Mouse (Mus musculus) lung, adult 2 months (tissue): Measurements from ENCODE around the gene Slc39a1. TPM values are rescaled to one million over a fixed set of nuclear protein-coding genes. Genes with fewer than 3 reads are reported as not detected.

Experiments used
- DNase-seq: peaks from one replicate; pipeline ENCODE4 v3.0.0; 2022
- H3K4me1 ChIP-seq: fragments of 200-500 bp; 2 replicates; pipeline ENCODE4 v1.6.1; 2011; ENCODE audit warnings: low read length; ENCODE audit not compliant: control insufficient read depth, insufficient read depth
- H3K4me3 ChIP-seq: fragments of 200-500 bp; replicated peaks from 2 replicates; pipeline ENCODE3; 2011; ENCODE audit warnings: low read depth, mild to moderate bottlenecking, control low read depth, low read length; ENCODE audit errors: extremely low read depth
- CTCF ChIP-seq: fragments of 200-500 bp; IDR thresholded peaks from 2 replicates; pipeline ENCODE4 v1.5.1; 2011; ENCODE audit warnings: mild to moderate bottlenecking, low read length, control low read depth; ENCODE audit not compliant: insufficient read depth
- POLR2A ChIP-seq: fragments of 200-500 bp; IDR thresholded peaks from 2 replicates; pipeline ENCODE4 v1.6.1; 2011; ENCODE audit warnings: low read depth, mild to moderate bottlenecking, control low read depth, low read length, borderline replicate concordance; ENCODE audit errors: extremely low read depth
- WGBS: fragments of 180-500 bp; shearing (Covaris S2); methylation state at CpG from one replicate; pipeline ENCODE4 v1.1.7; 2018; 5-methylcytosine and 5-hydroxymethylcytosine counted together
- polyA plus RNA-seq: library from polyadenylated mRNA; depleted of rRNA; stranded (reverse); fragments of >200 nt; gene quantifications from 2 replicates; pipeline ENCODE4 v1.2.3, GENCODE M21; 2012; rRNA removed

Slc39a1 gene
- 72.8 and 83.7 TPM in 2 replicates for polyA plus RNA-seq

DNA sequence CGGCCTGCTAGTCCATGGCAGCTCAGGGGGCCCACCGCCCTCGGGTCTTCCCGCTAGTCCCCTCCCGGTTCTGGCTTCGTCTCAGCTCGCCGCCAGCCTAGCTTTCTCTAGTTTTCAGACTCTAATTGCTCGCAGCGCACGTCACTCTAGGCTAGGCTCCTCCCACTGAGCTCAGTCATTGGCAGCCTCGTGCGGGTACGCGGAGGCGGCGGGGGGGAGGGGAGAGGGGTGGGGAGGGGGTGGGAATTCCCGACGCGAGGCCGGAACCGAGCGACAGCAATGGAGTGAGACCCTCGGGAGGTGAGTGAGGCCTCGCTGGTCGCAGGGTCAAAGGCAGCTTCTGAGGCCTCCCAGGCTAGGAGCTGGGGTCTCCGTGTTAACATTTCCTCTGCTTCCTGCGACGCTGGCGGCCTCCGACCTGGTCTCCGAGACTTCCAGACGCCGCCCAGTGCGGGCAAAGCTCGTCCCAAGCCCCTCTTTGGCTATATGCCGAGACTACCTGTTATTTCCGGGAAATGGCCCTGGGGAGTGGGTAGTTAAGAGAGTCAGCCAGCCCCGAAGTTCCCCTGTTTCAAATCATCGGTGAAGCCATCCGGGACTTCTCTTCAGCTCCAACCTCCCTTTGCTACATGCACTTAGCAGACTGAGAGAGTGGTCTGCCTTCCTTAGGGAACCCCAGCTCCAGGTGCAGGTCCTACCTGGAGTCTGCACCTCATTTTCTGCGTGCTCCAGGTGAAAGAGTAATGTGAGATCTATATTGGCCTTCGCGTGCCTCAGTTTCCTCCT lies at the start of gene Slc39a1:
Gene Slc39a1, plus strand, starts transcription at position 213 of the 786 bp plus-strand sequence.
- Histone ChIP-seq H3K4me1 (peaks cover 4% of the 10 kb centered on the region), H3K4me3 (peak within 1 kb of the TSS; percentile 92)
- TF ChIP-seq POLR2A (peak; percentile 53; the same call in 1 of the 2 replicates), CTCF (no peak)
- WGBS, result under 1% methylated on average over 44 of the region's 44 CpGs
- DNase-seq, result peak; percentile 91

GRCm38 (mm10) chr3:90202884-90203283 lies 45.1 kb upstream of the Slc39a1 start:
- no peak for DNase-seq
- 57% methylated on average over 1 of the region's 1 CpGs for WGBS

DNA sequence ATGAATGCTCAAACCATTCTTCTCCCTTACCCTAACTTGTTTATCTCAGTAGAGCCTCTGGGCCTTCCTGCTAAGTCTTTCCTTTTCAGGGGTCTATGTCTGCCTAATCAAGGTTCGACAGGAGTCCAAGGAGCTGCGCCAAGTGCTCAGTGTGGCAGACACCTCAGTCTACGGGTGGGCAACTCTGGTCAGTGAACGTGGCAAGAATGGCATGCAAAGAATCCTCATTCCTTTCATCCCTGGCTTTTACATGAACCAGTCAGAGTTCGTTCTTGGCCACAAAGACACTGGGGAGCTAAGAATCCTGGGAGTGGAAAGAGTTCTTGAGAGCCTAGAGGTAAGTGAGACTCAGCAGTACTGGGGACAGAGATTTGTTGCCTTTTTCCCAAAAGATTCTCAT lies 44.4 kb upstream of the Slc39a1 start:
- 54% methylated on average over 5 of the region's 5 CpGs for WGBS
- no peak overlapping the region for H3K4me3 ChIP-seq
- peaks cover 2% of the 10 kb centered on the region; the same call in 1 of the 2 replicates for H3K4me1 ChIP-seq
- TF ChIP-seq CTCF, result no peak
- TF ChIP-seq POLR2A, result no peak
- DNase-seq, result no peak

More at GRCm38 (mm10) chr3:90202884-90203283, 45.1 kb upstream of the Slc39a1 start:
- TF ChIP-seq POLR2A (no peak), CTCF (no peak)
- no peak overlapping the region for H3K4me3 ChIP-seq
- no peaks in the 10 kb centered on the region for H3K4me1 ChIP-seq

DNA sequence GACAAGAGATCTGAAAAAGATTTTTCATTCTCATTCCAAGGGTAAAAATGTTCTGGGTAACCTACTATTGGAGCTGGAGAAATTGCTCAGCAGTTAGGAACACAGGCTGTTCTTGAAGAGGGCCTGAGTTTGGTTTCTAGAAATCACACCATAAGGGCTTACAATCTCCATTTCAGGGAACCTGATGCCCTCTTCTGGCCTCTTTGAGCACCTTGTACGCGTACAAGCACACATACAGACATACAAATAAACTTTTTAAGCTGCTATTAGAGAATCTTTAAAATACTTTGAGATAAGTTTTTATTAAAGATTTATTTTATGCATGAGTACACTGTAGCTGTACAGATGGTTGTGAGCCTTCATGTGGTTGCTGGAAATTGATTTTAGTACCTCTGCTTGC lies 43.4 kb upstream of the Slc39a1 start:
- 94% methylated on average over 2 of the region's 2 CpGs for WGBS
- TF ChIP-seq POLR2A, result no peak
- no peak for TF ChIP-seq CTCF
- H3K4me3 ChIP-seq, result no peak overlapping the region
- peaks cover 2% of the 10 kb centered on the region; the same call in 1 of the 2 replicates for H3K4me1 ChIP-seq
- no peak for DNase-seq

GRCm38 (mm10) chr3:90208662-90209061 lies 39.3 kb upstream of the Slc39a1 start:
- DNase-seq, result no peak
- Histone ChIP-seq H3K4me1 (peaks cover 12% of the 10 kb centered on the region), H3K4me3 (no peak overlapping the region)
- 85% methylated on average over 2 of the region's 2 CpGs for WGBS
- TF ChIP-seq CTCF, result no peak
- no peak for TF ChIP-seq POLR2A

GRCm38 (mm10) chr3:90209908-90210566 lies 37.9 kb upstream of the Slc39a1 start:
- TF ChIP-seq POLR2A, result no peak
- no peak for TF ChIP-seq CTCF
- DNase-seq, result no peak
- no peak overlapping the region for H3K4me3 ChIP-seq
- WGBS, result 88% methylated on average over 5 of the region's 5 CpGs
- peaks cover 12% of the 10 kb centered on the region for H3K4me1 ChIP-seq

GRCm38 (mm10) chr3:90211475-90212398 lies 36.2 kb upstream of the Slc39a1 start:
- H3K4me1 ChIP-seq, result peaks cover 12% of the 10 kb centered on the region
- H3K4me3 ChIP-seq, result no peak overlapping the region
- 40% methylated on average over 13 of the region's 13 CpGs for WGBS
- DNase-seq, result no peak
- TF ChIP-seq POLR2A (no peak), CTCF (no peak)

DNA sequence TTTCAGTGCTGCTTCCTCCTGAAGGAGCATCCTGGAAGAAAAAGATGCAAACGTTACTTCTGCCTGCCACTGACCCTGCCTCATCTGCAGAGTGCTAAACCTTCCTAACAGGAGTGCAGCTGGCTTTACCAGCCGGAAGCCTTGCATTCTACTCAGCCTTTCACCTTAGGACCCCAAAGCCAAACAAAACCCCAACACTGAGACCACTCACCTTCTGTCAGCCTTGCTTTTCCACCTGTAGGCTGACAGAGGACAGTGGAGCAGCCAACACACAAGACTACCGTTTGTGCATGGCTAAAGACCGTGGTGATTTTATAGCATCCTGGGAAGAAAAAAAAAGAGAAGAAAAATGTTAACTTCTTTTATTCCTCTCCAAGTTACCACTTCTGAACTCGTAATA lies 35.2 kb upstream of the Slc39a1 start:
- DNase-seq, result no peak
- peaks cover 12% of the 10 kb centered on the region for H3K4me1 ChIP-seq
- WGBS, result 4% methylated on average over 5 of the region's 5 CpGs
- peak overlapping the region; percentile 100 for H3K4me3 ChIP-seq
- TF ChIP-seq CTCF (no peak), POLR2A (no peak)

GRCm38 (mm10) chr3:90213377-90213866 lies 34.5 kb upstream of the Slc39a1 start, which contains the start of the genes Rps27 and Rab13:
Rps27 (minus strand) TSS chr3:90213651.
Rab13 (plus strand) TSS chr3:90213695.
- WGBS, result under 1% methylated on average over 42 of the region's 42 CpGs
- TF ChIP-seq CTCF (no peak), POLR2A (peak; percentile 100)
- peak; percentile 92 for DNase-seq
- peaks cover 11% of the 10 kb centered on the region for H3K4me1 ChIP-seq
- H3K4me3 ChIP-seq, result peak within 1 kb of the TSS; percentile 100
